Mouse (Mus musculus) 3134 (cell line): ENCODE data around the gene Myo1c.

ENCODE experiments used
- DNase-seq: peaks from one replicate; pipeline ENCODE4 v3.0.0-alpha.2; 2011; ENCODE audit warnings: low spot score; ENCODE audit not compliant: insufficient read length; ENCODE audit errors: extremely low read depth

The Myo1c gene

GRCm38 (mm10) chr11:75647681-75648211 lies 2.6 kb upstream of the Myo1c start:
- peak; percentile 45 for DNase-seq

GRCm38 (mm10) chr11:75649155-75649561 lies 1.1 kb upstream of the Myo1c start:
- DNase-seq: no peak

GRCm38 (mm10) chr11:75650958-75651425 lies 688 bp downstream of the Myo1c start:
- no peak for DNase-seq

GRCm38 (mm10) chr11:75651426-75652221 lies 1.3 kb downstream of the Myo1c start:
- peak; percentile 88 for DNase-seq

GRCm38 (mm10) chr11:75652222-75652941 lies 2.1 kb downstream of the Myo1c start:
- DNase-seq: no peak

GRCm38 (mm10) chr11:75652942-75653684 lies 2.8 kb downstream of the Myo1c start:
- DNase-seq: peak; percentile 48

GRCm38 (mm10) chr11:75653781-75654470 lies 3.6 kb downstream of the Myo1c start:
- DNase-seq: peak; percentile 99

- peak; percentile 47 for DNase-seq
Observed at GRCm38 (mm10) chr11:75654471-75655390, 4.4 kb downstream of the Myo1c start.

GRCm38 (mm10) chr11:75655621-75656545 lies 5.6 kb downstream of the Myo1c start:
- peak; percentile 92 for DNase-seq

- DNase-seq: no peak
Observed at GRCm38 (mm10) chr11:75656621-75657590, 6.6 kb downstream of the Myo1c start.

- no peak for DNase-seq
Observed at GRCm38 (mm10) chr11:75657841-75658240, 7.5 kb downstream of the Myo1c start.

- no peak for DNase-seq
Observed at GRCm38 (mm10) chr11:75658311-75658710, 8.0 kb downstream of the Myo1c start.

GRCm38 (mm10) chr11:75658996-75659750 lies 8.9 kb downstream of the Myo1c start:
- no peak for DNase-seq

GRCm38 (mm10) chr11:75660081-75660590 lies 9.8 kb downstream of the Myo1c start:
- DNase-seq: no peak

GRCm38 (mm10) chr11:75660941-75661800 lies 10.9 kb downstream of the Myo1c start:
- DNase-seq: no peak
